Mouse (Mus musculus) 416B (cell line): Measurements from ENCODE around the gene Luc7l.
"Not testable (repeated sequence)": the region's sequence is repeated elsewhere in the genome, so short reads cannot be mapped to it uniquely, and the experiment has no call there.

Source experiments
- DNase-seq: peaks from one replicate; pipeline ENCODE4 v3.0.0; 2011; ENCODE audit warnings: low read depth

Luc7l gene

DNA sequence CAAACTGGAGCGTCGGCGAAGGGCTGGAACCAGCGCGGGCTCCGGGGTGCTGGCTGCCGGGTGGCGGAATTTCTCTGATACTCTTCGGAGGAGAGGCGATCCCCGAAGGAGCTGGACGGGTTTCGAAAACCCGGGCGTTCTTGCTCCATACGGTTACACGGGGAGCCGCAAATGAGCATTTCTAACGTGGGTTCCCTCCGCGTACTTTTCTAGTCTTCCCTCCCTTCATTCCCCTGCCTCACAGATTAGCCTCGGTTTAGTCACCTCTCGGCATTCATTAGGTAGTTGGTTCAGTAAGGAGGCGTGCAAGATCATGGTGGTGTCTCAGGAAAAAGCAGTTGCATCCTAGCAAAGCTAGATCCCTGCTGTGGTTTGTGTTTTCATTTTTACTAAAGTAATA is 703 bp downstream of the Luc7l start:
- DNase-seq, result no peak

DNA sequence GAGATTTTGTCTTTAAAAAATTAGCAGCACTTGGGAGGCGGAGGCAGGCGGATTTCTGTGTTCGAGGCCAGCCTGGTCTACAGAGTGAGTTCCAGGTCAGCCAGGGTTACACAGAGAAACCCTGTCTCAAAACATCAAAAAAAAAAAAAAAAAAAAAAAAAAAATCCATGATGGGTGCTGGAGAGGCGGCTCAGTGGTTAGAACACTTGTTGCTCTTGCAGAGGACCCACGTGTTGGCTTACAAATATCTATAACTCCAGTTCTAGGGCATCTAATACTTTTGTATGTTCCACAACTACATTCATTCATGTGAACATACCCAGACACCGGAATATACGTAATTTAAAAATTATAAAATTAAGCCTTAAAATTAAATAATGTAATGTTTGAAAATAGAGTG is 2.6 kb downstream of the Luc7l start:
- no peak for DNase-seq

DNA sequence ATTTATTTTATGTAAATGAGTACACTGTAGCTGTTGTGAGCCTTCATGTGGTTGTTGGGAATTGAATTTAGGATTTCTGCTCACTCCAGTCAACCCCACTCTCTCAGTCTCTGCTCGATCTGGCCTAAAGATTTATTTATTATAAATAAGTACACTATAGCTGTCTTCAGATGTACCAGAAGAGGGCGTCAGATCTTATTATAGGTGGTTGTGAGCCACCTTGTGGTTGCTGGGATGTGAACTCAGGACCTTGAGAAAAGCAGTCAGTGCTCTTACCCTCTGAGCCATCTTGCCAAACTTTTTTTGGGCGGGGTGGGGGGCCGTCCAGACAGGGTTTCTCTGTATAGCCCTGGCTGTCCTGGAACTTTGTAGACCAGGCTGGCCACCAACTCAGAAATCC is 9.1 kb downstream of the Luc7l start:
- peak; percentile 70 for DNase-seq

DNA sequence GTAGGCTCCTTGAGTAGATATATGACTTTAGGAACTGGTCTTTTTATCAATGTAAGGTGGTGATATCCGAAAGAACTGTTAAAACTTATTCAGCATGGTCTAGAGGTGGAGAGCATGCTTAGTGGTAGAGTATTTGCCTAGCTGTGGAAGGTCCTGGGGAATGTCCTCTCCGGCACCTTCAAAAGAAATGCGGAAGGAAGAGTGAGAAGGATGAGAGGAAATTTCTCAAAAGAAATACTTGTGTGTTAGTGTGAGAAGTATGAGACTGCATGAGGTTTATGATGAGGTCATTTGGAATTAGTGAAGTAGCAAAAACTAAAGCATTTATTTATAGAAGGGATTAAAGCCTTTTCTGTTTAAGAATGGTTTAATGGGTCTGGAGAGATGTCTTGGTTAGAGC is 9.7 kb downstream of the Luc7l start:
- DNase-seq, result no peak

DNA sequence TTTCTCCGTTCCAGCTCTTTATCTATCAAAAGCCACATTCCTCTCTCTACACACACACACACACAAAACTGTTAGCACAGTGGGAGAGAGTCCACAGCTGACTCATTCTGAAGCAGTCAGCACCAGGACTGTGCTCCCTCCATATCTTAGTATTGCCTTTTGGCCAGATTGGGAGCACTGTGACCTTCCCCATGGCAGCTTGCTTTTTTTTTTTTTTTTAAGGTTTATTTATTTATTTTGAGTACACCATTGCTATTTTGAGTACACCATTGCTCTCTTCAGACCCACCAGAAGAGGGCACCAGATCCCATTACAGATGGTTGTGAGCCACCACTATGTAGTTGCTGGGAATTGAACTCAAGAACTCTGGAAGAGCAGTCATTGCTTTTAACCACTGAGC is 16.2 kb downstream of the Luc7l start:
- peak; percentile 40 for DNase-seq

DNA sequence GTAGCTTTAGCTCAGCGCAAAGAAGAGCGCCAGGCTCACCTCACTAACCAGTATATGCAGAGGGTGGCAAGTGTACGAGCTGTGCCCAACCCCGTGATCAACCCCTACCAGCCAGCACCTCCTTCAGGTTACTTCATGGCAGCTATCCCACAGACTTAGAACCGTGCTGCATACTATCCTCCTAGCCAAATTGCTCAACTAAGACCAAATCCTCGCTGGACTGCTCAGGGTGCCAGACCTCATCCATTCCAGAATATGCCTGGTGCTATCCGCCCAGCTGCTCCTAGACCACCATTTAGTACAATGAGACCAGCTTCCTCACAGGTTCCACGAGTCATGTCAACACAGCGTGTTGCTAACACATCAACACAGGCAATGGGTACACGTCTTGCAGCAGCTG is 16.9 kb downstream of the Luc7l start:
- not testable (repeated sequence) for DNase-seq

DNA sequence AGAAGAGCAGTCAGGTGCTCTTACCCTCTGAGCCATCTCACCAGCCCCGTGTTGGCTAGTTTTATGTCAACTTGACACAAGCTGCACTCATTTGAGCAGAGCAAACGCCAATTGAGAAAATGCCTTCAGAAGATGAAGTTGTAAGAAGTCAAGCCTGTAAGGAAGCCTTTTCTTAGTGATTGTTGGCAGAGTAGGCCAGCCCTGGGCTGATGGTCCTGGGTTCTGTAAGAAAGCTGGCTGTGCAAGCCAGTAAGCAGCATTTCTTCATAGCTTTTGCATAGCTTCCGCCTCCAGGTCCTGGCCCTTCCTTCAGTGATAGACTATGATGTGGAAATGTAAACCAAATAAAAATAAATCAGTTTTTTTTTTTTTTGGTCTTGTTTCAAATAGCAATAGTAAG is 19.9 kb downstream of the Luc7l start:
- DNase-seq, result no peak

DNA sequence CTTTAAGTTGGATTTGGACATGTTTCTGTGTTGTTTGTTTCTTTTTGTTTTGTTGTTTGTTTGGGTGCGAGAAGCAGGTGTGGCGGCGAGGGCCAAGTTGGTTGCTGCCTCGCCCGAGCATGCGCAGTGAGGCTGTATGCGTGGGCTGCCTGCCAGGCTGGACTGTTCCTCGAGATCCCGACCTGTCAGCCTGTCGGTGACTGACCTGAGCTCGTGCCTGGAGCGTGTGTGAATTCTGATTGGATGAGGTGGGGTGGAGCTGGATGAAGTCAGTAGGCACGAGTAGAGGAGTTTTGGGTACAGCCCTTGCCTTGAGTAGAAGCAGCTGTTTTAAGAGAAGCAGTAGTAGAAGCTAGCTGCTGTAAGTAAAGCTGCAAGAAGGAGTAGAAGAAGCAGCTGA is 23.2 kb downstream of the Luc7l start:
- no peak for DNase-seq

DNA sequence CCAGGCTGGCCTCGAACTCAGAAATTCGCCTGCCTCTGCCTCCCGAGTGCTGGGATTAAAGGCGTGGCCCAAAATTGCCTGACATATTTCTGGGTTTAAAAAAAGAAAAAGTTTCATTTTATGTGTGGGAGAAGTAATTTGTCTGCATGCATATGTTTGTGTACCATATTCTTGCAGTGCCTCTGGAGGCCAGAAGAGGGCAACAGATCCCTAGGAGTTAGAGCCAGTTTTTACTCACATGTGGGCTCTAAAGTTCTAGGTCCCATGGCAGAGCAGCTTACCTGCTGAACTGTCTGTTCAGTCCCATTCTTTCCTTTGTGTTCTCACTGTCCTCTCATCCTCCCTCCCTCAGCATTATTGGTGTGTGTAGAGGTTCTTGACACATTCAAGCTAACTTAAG is 24.0 kb downstream of the Luc7l start:
- DNase-seq, result peak; percentile 65

DNA sequence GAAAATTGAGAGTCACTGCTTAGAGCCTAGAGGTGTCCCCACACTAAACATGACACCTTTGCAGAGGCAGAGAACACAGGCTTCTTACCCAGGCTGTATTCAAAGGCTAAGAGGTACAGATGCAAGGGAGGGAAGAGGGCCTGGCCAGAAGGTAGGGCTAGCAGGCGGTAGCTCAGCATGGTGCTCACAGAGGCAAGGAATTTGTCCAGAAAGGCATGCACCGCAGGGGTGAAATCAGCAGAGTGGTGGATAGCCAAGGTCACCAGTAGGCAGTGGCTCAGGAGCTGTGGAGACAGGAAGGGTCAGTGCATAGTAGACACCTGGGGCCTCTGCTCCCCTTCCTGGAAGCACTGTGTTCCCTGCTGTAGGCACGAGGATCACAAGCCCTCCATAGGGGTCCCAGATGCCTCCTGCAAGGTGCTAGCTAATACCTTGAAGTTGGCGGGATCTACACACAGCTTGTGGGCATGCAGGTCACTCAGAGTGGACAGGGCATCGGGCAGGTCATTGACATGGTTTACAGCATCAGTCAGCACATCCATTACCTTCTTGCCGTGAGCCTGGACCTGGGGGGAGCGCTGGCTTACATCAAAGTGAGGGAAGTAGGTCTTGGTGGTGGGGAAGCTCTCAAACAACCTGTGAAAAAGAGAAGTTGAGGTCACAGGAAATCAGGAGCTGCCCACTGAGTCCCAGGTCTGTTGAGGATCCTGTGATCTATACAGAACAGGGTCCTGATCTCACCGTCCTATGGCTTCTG is 33.7 kb downstream of the Luc7l start:
- no peak for DNase-seq

DNA sequence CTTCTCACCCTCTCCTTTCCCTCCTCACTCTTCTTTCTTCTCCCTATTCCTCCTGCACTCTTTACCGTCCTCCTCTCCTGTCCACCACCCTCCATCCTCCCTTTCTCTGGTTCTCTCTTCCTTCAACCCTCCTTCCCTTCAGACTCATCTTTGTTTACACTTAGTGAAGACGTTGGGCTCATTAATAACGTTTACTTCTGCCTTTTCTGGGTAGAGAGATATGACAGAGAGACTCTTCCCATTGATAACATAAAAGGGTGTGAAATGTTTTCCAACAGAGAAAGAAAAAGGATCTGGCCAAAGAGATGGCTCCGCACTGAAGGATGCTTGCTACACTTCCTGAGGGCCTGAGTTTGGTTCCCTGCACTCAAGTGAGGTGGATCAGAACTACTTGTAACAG is 36.8 kb downstream of the Luc7l start:
- DNase-seq, result no peak

DNA sequence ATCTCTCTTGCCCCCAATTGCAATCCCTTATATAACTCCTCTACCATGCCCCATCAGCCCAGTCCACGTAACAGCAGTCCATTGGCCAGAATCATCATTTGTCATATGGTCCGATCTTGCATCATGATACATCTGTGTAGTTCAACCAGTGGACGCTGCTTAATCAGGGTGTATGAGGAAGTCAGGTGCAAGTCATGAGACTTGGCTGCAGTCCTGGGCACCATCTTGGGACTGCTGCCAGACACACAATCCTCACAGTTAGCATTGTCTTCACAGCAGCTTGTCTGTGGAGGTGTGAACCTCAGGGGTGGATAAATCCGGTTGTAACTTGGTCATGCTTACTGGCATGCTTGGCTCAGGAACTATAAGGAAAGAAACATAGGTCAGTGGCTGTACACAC is 45.6 kb downstream of the Luc7l start:
- DNase-seq, result peak; percentile 38

DNA sequence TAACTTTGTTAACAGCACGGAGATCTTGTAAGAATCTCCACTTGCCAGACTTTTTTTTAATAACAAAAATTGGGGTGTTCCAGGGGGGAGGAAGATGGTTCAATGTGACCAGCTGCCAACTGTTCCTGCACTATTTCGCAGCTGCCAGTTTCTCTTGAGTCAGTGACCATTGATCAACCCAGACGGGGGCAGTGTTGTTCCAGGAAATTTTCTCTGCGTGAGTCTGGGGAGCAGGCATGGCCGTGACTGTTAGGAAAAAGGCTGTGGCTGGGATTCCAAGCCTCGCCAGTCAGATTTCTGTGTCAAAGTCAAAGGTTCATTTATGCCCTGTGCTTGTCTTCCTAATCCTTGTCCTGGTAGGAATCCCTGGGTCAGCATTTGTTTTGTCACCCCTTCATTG is 61.6 kb downstream of the Luc7l start:
- DNase-seq, result peak; percentile 68

DNA sequence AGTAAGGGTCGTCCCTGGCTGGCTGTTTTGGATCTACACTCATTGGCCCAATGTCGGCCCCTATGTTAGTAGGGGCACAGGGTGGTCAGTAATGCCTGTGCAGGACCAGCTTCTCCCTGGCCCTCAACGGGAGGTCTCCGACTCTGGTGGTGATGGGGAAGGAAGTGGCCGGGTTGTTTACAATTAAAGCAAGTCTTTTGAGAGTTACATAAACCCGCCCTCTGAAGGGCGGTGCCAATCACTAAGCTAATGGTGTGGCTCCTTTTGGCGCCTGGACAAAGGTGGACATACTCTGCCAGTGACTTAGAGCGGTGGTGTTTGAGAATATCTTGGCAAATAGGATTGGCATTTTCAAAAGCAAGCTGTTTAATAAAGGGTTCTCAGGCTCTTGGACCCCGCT is 62.8 kb downstream of the Luc7l start:
- DNase-seq, result peak; percentile 11

DNA sequence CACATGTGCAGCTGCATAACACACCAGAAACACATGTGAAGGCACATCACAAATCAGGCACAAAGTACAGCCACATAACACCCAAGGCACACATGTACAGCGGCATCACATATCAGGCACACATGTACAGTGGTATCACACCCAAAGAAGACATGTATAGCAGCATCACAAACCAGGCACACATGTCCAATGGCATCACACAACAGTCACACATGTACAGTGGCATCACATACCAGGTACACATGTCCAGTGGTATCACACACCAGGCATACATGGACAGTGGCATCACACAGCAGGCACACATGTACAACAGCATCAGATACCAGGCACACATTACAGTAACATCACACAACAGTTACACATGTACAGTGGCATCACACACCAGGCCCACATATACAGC is 65.7 kb downstream of the Luc7l start:
- no peak for DNase-seq
